Mouse (Mus musculus): ENCODE measurements around the gene Sypl2. TPM values are rescaled to one million over a fixed set of nuclear protein-coding genes. Genes with fewer than 3 reads are reported as not detected.
A peak's percentile ranks its signal among the peaks of the same experiment; 100 is the strongest.

Gene Sypl2
- total RNA-seq, 2 experiments from 2014 or later, result 1.8 to 2.6 TPM

DNA sequence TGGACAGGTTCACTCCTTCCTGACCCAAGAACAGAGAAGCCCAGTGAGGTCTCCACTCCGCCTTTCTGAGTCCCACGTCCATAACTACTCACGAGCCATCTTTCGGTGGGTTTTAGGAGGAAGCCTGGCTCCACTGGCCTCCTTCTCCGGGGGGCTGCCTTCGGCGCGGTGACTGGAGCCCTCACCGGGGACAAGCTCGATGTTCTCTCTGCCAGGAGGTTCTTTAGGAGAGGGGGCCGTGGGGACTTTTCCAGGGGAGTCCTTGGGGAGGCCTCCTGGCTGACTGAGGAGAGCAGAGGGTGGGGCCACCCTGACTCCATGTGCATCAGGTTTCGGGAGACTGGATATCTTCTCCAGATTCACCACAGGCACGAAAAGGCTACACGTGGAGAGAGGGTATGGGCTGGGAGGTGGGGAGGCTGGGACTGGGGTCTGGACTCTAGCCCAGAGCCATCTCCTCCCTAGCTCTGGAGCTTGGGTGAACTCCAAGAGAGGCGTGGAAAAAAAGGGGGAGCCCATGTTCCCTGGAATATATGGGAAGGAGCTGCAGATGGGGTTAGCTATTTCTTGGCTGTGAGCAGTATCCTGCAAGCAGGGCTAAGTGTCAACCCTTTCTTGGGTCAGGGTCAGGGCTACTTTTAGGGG is 19.6 kb downstream of the Sypl2 start:
- DNase-seq (ENCODE audit: low spot score in 2 of 2), result no peak

DNA sequence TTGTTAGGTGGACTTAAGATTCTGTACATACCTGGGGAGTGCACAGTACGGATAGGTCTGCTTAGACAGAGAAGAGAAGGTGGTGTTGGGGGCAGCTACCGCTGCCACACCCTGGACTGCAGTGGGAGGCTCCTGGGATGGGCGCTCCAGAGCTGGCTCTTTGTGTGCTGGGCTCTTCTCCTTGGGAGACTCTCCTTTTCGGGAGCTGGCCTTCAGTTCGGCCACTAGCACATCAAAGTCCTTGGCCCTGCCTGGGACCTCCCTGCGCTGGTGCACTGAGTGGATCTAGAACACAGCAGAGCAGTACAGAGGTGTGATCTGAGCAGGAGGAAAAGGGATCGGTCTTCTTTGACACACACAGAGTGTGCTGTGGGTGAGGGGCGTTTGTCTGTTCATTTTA is 20.8 kb downstream of the Sypl2 start:
- no peak for DNase-seq (ENCODE audit: low spot score in 2 of 2)

DNA sequence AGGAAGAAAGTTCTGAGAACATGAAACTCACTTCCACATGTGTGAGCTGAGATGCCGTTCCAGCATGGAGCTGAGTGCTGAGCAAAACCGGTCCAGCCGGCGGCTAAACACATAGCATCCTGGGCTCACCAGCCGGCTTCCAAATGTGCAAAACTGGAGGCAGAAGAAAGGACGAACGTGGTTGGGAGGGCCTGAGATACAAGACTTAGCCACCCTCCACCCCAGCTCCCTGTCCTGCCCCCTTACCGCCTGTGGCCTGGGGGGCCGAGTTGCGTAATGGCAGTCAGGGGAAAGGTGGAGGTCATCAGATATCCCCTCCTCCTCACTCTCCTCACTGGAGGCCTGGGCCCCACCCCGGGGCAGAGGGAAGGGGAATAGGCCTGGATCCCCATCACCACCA is 22.0 kb downstream of the Sypl2 start:
- no peak for DNase-seq (ENCODE audit: low spot score in 2 of 2)

DNA sequence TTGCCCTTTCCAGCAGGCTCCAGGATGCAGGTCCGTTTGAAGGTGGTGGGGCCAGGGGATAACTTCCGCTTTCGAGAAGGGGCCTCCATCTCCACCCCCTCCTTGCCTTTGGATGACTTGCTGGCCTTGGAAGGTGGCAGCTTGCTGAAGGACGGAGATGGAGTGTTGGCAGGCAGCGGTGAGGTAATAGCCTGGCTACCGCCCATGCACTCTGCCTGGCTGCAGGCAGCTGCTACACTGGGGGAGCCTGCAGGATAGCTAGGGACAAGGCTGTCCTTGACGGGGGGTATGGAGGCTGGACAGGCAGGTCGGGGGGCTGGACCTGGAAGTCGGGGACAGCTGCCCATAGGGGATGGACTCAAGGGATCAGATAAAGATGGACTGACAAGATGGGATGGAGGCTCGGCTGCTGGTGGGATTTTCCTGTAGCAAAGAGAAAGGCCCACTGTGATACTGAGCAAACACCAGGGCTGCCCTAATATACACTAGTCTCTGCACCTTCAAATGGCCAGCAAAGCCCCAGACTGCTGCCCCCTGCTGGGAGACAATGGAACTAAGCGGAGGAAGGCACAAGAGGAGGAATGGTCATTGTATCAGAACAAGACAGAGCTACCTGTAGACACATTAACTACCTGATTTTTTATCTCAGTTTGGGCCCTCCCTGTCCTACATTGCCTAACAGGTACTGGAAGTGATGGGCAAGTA is 22.7 kb downstream of the Sypl2 start:
- peak; percentile 77 to 80 for DNase-seq (ENCODE audit: low spot score in 2 of 2)

DNA sequence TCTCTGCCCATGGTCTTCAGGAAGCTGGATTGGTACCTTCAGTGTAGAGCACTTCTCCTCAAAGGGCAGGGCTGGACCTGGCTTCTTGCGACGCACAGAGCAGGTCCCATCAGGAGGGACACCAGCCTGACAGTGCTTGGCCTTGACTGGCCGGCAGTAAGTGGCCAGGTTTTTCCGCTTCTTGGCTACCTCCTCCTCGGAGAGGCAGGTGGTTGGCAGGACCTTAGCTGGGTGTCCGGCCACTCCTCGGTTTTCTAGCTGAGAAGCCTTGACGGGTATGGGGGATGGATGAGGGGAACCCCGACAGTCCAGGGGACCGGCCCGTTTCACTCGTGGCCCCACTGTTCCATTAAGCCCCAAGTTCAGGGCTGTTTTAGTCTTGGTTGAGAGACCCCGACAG is 23.2 kb downstream of the Sypl2 start:
- no peak for DNase-seq (ENCODE audit: low spot score in 2 of 2)

DNA sequence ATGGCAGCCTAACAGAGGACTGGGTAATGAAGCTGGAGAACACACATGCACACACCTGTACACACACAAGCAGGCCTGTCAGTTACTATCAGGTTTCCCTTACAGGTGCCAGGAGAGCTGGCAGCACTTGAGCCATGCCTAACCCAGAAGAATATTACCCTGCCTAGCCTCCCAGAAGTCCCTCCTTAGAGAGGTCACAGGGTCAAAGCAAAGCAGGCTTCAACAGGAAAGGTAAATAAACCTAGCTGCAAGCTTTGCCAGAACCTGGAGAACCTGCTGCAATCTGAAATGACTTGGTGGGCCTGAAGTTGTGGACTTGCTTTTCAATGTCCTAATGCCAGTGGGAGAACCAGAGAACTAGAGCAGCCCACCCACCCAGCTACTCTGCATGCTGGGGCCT is 23.9 kb downstream of the Sypl2 start:
- DNase-seq (ENCODE audit: low spot score in 2 of 2), result no peak

DNA sequence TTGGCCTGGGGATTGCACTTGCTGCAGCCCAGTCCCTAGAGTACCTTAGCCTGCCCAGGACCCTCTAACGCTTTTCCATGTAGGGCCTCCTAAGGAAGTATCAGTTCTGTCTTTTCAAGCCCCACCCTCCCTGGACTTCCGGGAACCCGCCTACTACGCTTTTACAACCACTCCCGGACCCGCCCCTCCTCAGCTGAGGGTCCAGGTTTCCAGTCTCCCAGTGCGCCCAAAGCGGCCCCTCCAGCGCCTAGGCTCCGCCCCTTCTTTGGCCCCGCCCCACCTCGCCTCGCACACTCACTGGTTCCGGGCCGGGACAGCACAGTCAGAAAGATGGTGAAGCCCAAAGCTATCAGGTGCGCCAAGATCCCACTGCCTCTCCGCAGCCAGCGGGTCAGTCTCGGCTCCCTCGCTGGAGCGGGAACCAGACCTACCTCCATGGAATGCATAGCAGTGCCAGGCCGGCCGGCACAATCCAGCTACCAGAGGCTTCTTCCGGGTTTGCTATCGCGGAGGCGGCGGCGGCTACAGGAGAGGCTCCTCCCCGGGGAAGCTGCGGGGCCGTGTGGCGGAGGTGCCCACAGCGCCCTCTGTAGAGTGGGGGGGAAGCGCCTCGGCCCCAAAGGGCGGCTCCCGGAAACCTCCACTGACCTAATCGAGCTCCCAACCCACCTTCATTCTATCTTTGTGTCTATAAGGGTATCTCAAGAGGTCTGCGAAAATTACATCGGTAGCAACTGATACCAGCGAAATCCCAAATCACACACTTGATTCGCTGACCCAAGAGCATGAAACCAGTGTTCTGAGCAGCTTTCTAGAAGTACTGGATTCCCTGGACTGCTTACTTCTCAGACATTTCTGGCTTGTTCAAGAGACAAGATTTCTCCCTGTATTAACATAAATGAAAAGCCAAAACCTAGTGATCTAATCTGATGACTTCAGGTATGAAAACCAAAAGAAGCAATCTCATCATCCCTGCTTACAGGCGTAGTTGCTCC is 25.8 kb downstream of the Sypl2 start, which contains the start of gene Cyb561d1:
Gene Cyb561d1 (minus strand): TSS at position 884 of the 995 bp plus-strand sequence.
- DNase-seq (ENCODE audit: low spot score in 2 of 2), result peak; percentile 89 to 91

DNA sequence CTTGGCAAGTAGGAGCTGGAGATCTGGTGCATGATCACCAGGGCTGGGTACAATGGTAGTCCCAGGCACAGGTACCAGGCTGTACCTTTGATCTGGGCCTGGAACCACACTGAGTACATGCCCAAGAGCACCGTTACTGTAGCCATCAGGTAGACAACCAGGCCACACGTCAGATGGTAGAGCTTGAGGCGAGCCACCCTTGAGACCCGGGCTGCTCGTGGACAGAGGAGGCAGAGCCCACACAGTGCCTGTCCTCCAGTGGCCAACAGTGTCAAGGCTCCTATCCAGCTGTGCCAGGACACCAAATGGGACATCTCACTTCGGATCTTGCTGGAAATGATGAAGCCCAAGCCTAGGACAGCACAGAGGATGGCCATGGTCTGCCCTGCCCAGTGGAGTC is 27.2 kb downstream of the Sypl2 start:
- no peak for DNase-seq (ENCODE audit: low spot score in 2 of 2)

DNA sequence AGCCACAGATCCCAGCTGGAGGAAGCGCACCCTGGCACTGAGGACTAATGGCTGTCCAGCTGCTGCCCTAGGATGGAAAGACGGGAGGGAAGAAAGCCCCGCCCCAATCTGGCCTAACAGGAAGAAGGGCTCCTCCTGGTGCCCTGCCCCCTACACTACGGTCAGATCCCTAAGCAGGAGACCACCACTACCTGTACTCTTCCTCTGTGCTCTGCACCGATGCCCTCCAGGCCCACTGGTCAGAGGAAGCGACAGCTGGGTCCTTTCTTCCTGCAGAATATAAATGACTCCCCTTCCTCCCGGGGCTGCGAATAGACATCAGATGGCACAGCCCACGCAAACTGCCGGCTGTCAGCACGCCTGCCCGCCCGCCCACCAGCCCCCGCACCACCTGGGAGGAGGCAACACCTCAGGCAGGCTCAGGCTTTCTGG is 29.4 kb downstream of the Sypl2 start:
- peak; percentile 74 to 79 for DNase-seq (ENCODE audit: low spot score in 2 of 2)

DNA sequence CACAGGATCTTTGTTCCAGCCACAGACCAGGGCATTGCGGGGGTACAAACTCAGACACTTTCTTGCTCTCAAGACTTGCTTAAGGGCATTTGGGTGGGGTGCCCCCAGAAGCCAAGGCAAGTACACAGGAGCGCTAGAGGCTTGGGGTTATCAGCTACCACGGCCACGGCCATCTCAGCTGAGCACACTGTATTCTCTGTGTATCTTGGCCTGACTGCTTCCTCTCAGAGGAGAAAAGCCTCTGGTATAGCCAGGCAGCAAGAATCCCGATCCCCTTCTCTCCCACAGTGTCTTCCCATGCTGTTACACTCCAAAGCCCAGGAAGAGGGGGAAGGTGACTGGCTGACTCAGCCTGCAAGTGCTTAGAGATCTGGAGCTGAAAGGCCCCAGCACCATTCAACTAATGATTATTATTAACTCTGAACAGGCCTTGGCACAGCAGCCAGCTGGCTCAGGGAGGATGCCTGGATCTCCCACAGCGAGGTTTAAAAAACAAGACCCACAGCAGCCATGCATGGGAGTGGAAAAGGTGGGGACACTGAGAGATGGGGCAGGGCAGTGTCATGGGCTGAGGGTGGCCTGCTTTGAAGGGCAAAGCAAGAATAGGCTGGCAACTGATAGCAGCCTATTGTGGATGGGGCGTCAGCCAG is 30.4 kb downstream of the Sypl2 start:
- peak; percentile 74 to 81 for DNase-seq (ENCODE audit: low spot score in 2 of 2)

DNA sequence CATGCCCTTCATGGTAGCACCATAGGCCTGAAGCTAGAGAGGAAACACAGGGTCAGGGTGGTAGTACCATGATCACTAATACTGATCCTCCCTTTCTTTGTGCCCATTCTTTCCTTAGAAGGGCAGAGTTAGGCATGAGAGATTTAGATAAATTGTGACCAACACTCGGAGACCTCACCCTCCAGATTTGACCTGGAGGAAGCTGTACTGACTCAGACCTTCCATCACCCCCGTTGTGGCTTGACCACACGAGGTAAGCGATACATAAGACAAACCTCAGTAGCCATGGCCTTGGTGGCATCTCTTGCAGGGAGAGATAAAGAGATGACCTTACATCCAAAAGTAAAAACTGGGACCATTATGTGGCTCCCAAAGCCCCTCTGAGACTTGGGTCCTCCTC is 31.2 kb downstream of the Sypl2 start:
- no peak for DNase-seq (ENCODE audit: low spot score in 2 of 2)

DNA sequence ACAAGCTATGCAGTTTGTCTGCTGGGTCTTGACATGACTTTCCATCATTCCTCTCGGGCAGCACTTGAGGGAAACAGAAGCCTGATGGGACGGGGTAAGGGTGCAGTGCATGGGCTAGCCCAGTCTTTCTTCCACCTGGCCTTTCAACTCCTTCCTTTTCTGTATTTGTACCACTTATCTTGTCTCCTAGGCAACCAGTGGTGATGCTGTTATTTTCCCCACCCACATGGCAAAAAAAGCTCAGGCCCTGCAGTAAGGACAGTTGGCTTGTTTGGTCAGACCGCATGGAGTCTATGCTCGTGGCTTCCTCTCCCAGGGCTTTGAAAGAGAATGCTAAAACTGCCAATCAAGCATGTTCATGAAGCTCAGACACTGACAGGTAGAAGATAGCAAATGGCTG is 32.8 kb downstream of the Sypl2 start:
- DNase-seq (ENCODE audit: low spot score in 2 of 2), result no peak

DNA sequence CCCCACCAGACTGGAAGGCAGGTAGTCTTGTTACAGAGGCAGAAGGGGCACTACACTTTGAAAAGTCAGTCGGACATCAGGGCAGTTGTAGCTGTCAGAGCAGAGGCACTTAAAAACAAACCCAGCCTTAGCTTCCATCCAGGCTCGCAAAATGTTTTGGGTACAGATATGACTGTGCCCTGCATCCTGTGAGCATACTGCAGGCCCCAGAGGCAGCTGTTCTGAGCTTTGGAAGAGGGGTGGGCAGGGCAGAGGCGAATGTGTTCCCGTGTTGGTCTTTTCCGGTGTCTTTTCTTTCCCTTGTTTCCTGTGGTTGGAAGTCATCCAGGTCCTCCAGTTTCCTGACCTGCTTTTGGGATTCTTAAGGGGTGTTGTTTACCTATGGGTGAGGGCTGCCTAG is 36.6 kb downstream of the Sypl2 start:
- DNase-seq (ENCODE audit: low spot score in 2 of 2), result peak in 1 of 2 experiments; percentile 2

DNA sequence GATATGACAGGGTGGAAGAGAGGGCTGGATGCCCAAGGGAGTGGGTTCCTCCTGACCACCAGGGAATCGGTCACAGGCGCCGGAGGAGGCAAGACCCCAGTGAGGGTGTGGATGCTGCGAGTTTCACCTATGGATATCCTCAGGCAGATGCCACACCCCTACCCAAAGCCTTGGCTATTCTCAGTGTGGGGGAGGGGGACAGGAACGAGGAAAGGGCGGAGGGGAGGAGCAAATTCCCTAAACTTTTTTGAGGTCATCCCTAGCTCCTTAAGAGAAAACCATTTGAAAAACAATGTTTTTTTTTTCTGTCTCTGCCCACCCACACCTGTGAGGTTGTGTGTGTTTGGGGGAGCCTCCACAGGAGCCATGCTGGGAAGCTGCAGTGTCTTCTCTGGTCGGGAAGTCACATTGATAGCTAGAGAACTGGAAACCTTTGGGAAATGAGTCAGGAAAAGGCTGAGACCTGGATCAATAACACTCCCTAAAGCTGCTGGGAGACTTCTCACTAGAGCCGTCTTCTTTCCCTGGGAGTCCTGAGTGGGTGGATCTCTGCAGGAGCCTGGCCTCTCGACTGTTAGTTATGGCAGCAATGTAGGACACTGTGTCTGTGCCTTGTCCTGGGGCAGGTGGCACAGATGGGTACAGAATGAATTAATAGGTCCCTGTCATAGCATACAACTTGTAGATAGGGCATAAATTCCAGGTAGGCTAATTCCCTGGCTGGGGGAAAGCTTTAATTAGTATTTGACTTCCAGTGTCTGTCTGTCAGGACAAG is 37.5 kb downstream of the Sypl2 start:
- no peak for DNase-seq (ENCODE audit: low spot score in 2 of 2)

DNA sequence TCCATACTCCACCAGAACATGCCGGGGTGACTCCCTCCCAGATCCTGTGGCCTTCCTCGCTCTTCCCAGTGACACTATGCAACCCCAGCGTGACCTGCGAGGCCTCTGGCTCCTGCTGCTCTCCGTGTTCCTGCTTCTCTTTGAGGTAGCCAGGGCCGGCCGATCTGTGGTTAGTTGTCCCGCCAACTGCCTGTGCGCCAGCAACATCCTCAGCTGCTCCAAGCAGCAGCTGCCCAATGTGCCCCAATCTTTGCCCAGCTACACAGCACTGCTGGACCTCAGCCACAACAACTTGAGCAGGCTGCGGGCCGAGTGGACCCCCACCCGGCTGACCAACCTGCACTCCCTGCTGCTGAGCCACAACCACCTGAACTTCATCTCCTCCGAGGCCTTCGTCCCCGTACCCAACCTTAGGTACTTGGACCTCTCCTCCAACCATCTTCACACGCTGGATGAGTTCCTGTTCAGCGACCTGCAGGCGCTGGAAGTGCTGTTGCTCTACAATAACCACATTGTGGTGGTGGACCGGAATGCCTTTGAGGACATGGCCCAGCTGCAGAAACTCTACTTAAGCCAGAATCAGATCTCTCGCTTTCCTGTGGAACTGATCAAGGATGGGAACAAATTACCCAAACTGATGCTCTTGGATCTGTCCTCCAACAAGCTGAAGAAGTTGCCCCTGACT is 39.2 kb downstream of the Sypl2 start:
- DNase-seq (ENCODE audit: low spot score in 2 of 2), result peak in 1 of 2 experiments; percentile 3

DNA sequence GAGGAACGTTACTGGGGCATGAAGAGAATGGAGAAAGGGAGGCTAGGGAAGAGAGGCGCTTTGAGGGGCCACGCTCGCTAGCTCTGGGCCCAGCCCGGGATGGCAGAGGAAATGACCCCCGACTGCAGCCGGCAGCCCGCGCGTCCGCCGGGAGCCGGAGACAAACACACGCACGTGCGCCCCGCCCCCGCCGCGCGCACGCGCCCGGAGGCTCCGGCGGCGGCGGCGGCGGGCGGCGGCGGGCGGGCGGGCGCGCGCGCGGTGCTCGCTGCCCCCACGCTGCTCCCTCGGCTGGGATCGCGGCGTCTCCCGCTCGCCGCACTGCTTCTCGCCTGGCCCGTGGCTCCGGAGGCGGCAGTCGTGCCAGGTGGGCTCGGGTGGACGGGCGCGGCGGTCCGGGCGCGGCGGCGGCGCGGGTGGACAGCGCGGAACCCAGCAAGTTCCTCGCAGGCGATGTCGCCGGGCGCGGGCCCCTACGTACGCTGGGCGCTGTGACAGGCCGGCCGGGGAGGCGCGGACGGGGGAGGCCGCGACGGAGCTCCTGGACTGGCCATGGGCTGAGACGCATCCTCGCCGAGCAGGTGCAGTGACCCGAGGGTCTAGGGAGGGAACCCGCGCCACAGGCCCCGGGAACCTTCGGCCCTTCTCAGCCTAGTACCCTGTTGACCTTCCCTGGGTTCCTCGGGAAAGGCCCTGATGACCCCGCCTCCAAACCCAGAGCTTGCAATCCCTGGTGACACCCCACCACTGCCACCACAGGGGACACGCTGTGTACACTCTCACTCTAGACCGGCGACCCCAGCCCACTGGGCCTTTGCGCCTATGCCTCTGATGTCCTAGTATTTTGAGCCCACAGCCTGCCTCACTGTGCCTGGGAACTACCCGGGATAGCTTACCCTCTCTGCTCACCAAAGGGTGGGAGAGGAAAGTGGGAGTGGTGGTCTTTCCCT is 40.1 kb downstream of the Sypl2 start, which contains the start of gene Amigo1:
Gene Amigo1 (plus strand): TSS at position 238 of the 950 bp plus-strand sequence.
- peak in 1 of 2 experiments; percentile 35 for DNase-seq (ENCODE audit: low spot score in 2 of 2)

DNA sequence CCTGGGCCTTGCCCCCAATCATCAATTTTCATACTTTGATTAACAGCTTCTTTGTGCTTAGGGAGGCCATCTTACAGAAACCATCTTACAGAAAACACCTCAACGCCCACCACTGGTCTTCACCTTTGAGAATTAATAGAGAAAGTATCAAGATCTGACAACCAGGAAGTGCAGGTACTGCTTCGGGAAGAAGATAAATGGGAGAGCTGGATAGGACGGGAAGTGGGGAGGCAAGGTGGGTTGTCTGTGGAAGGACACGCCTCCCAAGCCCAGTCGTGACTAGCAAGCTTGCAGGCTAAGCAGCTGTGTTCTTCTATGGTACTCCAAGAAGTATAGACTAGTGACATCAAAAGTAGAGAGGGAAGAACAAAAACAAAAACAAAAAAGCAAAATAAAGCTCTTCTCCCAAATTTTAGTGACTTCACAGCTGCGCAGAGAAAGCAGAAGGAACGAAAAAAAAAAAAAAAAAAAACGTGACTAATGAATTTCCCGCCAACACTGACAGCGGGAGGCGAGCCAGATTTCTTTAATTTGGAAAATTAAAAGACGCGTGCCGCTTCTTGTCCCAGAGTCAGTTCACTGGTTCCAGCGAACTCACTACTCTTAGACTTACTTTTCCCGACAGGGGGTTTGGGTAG is 40.9 kb downstream of the Sypl2 start:
- no peak for DNase-seq (ENCODE audit: low spot score in 2 of 2)

DNA sequence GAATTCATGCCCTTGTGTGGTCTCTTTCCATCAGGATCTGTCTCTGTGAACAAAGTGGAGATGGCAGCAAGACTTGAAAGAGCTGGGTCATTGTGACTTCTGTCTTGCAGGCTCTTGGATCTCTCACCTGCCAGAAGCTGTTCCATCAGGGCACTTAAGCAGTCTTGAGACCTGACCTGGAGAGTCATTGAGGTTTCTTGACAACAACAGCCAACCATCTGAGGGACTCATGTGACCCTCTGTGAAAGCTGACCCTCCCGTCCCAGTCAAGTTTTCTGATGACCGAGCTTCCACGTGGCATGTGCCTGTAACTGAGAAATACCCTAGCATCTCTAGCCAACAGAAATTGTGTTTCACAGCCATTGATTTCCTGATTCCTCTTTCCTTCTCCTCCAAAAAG is 41.7 kb downstream of the Sypl2 start:
- no peak for DNase-seq (ENCODE audit: low spot score in 2 of 2)

All from layer of hippocampus, postnatal 14 days (tissue).